Mouse (Mus musculus): Measurements from ENCODE around the gene Asic2. TPM values are rescaled to one million over a fixed set of nuclear protein-coding genes. Genes with fewer than 3 reads are reported as not detected.

Gene Asic2
- total and polyA plus RNA-seq, 3 experiments: not detected

DNA sequence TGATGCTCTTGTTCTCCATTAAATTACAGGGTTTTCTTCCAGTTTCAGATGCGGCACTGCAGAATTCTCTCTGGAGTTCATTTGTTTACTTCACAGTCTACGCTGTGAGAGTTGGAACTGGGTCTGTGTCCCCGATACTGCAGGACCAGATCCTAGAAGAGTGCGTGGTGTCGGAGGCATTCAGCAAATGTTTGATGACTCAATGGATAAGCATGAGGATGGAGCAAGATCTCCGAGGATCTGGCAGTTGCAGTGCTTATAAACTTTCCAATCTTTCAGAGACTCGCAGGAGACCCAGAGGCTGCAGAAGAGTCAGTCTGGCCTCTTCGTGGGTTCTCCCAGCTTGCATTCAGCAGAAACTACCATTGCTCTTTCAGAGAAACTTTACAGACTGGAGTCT, 566.0 kb downstream of the Asic2 start:
- no peaks in the 10 kb centered on the region for H3K36me3 ChIP-seq (ENCODE audit: control insufficient read depth in 1 of 2, insufficient read depth in 2 of 2, low read length in 2 of 2)
- no peak overlapping the region for H3K27ac ChIP-seq (ENCODE audit: control insufficient read depth, low read depth, low read length)
- H3K79me2 ChIP-seq (ENCODE audit: control insufficient read depth, insufficient read depth, low read length, poor library complexity): no peaks in the 10 kb centered on the region
- no peaks in the 10 kb centered on the region for H3K4me1 ChIP-seq (ENCODE audit: control insufficient read depth in 1 of 2, insufficient read depth in 2 of 2, low read length in 2 of 2)
- H3K4me3 ChIP-seq (ENCODE audit: control insufficient read depth in 1 of 2, insufficient read depth in 1 of 2, low read depth in 2 of 2, low read length in 2 of 2): no peak overlapping the region
- no peaks in the 10 kb centered on the region for H3K27me3 ChIP-seq (ENCODE audit: control insufficient read depth in 1 of 2, insufficient read depth in 2 of 2, low read length in 2 of 2)
- no peak for DNase-seq (ENCODE audit: low read depth, low spot score)
- TF ChIP-seq USF2 (IDR thresholded peaks at IDR 0.05; ENCODE audit: borderline replicate concordance in 1 of 2, insufficient read depth in 1 of 2, low read depth in 1 of 2, low read length in 2 of 2): no peak
- no peak for TF ChIP-seq GABPA (IDR thresholded peaks at IDR 0.05; ENCODE audit: low read depth, low read length)
- no peak for TF ChIP-seq RAD21 (IDR thresholded peaks at IDR 0.05; ENCODE audit: low read depth, low read length)
- TF ChIP-seq RCOR1 (IDR thresholded peaks at IDR 0.05; ENCODE audit: low read depth, low read length): no peak
- no peak for TF ChIP-seq POLR2A (IDR thresholded peaks at IDR 0.05; ENCODE audit: control insufficient read depth in 1 of 2, insufficient read depth in 1 of 2, low read depth in 1 of 2, low read length in 2 of 2, poor library complexity in 1 of 2)
- TF ChIP-seq TAL1 (IDR thresholded peaks at IDR 0.05; ENCODE audit: low read length): no peak
- TF ChIP-seq EP300 (IDR thresholded peaks at IDR 0.05; ENCODE audit: low read depth in 1 of 2, low read length in 2 of 2): no peak
- TF ChIP-seq ZNF384 (IDR thresholded peaks at IDR 0.05; ENCODE audit: low read depth, low read length): no peak
- no peaks in the 10 kb centered on the region for H3K9me3 ChIP-seq (replicated peaks; ENCODE audit: insufficient read depth, low read length)
- no peak overlapping the region for H3K9ac ChIP-seq (ENCODE audit: control insufficient read depth, low read depth, low read length, poor library complexity, severe bottlenecking)

DNA sequence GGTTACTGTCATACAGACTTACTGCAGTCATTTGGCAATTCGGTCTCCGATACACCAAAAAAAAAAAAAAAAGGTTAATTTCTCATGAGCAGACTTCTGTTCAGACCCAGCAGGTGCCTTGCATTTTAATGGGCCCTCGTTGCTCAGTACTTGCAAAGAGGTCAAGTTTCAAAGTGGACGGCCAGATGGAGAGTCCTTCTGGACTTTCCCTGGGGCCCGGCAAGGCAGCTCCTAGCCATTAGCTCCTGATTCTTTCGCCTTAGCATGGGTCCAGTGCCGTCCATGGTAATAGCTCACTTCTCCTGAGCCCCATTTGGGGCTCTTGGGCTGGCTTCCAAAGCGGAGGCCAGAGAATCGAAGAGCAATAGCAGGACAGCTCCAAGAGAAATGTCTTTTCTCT, 575.4 kb downstream of the Asic2 start:
- Histone ChIP-seq H3K79me2 (ENCODE audit: control insufficient read depth, insufficient read depth, low read length, poor library complexity) (no peaks in the 10 kb centered on the region), H3K36me3 (ENCODE audit: control insufficient read depth in 1 of 2, insufficient read depth in 2 of 2, low read length in 2 of 2) (no peaks in the 10 kb centered on the region), H3K9me3 (replicated peaks; ENCODE audit: insufficient read depth, low read length) (no peaks in the 10 kb centered on the region), H3K4me3 (ENCODE audit: control insufficient read depth in 1 of 2, insufficient read depth in 1 of 2, low read depth in 2 of 2, low read length in 2 of 2) (no peak overlapping the region), H3K9ac (ENCODE audit: control insufficient read depth, low read depth, low read length, poor library complexity, severe bottlenecking) (no peak overlapping the region), H3K27me3 (ENCODE audit: control insufficient read depth in 1 of 2, insufficient read depth in 2 of 2, low read length in 2 of 2) (no peaks in the 10 kb centered on the region), H3K4me1 (ENCODE audit: control insufficient read depth in 1 of 2, insufficient read depth in 2 of 2, low read length in 2 of 2) (no peaks in the 10 kb centered on the region), H3K27ac (ENCODE audit: control insufficient read depth, low read depth, low read length) (no peak overlapping the region)
- no peak for TF ChIP-seq POLR2A (IDR thresholded peaks at IDR 0.05; ENCODE audit: control insufficient read depth in 1 of 2, insufficient read depth in 1 of 2, low read depth in 1 of 2, low read length in 2 of 2, poor library complexity in 1 of 2)
- DNase-seq (ENCODE audit: low read depth, low spot score): no peak

DNA sequence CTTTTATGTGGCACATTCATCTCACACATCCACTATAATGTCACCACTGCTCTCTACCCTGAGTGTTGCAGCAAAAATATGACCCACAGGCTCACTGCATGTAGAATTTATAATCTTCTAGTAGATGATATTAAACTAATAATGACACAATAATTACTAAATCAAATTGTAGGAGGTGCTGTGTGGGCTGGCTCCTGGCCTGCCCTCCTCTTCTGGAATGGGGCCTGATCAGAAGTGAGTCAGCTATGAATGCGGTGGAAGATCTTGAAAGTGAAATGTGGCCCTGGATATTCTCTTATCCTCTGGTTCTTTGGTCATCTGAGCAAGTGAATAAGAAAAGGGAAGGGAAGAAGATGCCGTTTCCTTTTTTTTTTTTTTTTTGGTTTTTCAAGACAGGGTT, 582.1 kb downstream of the Asic2 start:
- H3K4me1 ChIP-seq (ENCODE audit: control insufficient read depth in 1 of 2, insufficient read depth in 2 of 2, low read length in 2 of 2): no peaks in the 10 kb centered on the region
- no peak for DNase-seq (ENCODE audit: low read depth, low spot score)
- no peaks in the 10 kb centered on the region for H3K36me3 ChIP-seq (ENCODE audit: control insufficient read depth in 1 of 2, insufficient read depth in 2 of 2, low read length in 2 of 2)
- no peak overlapping the region for H3K9ac ChIP-seq (ENCODE audit: control insufficient read depth, low read depth, low read length, poor library complexity, severe bottlenecking)
- TF ChIP-seq ZMIZ1 (IDR thresholded peaks at IDR 0.05; ENCODE audit: low read depth, low read length): no peak
- TF ChIP-seq MYB (IDR thresholded peaks at IDR 0.05; ENCODE audit: low read depth, low read length): no peak
- TF ChIP-seq UBTF (IDR thresholded peaks at IDR 0.05; ENCODE audit: borderline replicate concordance, insufficient read depth, low read depth, low read length): no peak
- TF ChIP-seq RAD21 (IDR thresholded peaks at IDR 0.05; ENCODE audit: low read depth, low read length): no peak
- no peak for TF ChIP-seq RCOR1 (IDR thresholded peaks at IDR 0.05; ENCODE audit: low read depth, low read length)
- TF ChIP-seq GABPA (IDR thresholded peaks at IDR 0.05; ENCODE audit: low read depth, low read length): no peak
- TF ChIP-seq JUND (IDR thresholded peaks at IDR 0.05; ENCODE audit: low read depth, low read length): no peak
- no peak for TF ChIP-seq HCFC1 (IDR thresholded peaks at IDR 0.05; ENCODE audit: low read depth, low read length)
- no peak for TF ChIP-seq KAT2A (conservative IDR thresholded peaks at IDR 0.05; ENCODE audit: low read depth, low read length)
- no peak for TF ChIP-seq TBP (IDR thresholded peaks at IDR 0.05; ENCODE audit: low read depth, low read length)
- TF ChIP-seq MAZ (IDR thresholded peaks at IDR 0.05; ENCODE audit: low read depth, low read length): no peak
- no peak for TF ChIP-seq SMC3 (IDR thresholded peaks at IDR 0.05; ENCODE audit: low read depth, low read length)
- no peak for TF ChIP-seq ZC3H11A (IDR thresholded peaks at IDR 0.05; ENCODE audit: low read depth, low read length)
- TF ChIP-seq POLR2AphosphoS5 (IDR thresholded peaks at IDR 0.05; ENCODE audit: borderline replicate concordance, low read depth, low read length): no peak
- no peak for TF ChIP-seq USF2 (IDR thresholded peaks at IDR 0.05; ENCODE audit: borderline replicate concordance in 1 of 2, insufficient read depth in 1 of 2, low read depth in 1 of 2, low read length in 2 of 2)
- TF ChIP-seq POLR2AphosphoS2 (IDR thresholded peaks at IDR 0.05; ENCODE audit: low read length): no peak
- H3K27me3 ChIP-seq (ENCODE audit: control insufficient read depth in 1 of 2, insufficient read depth in 2 of 2, low read length in 2 of 2): no peaks in the 10 kb centered on the region
- no peaks in the 10 kb centered on the region for H3K79me2 ChIP-seq (ENCODE audit: control insufficient read depth, insufficient read depth, low read length, poor library complexity)
- H3K4me3 ChIP-seq (ENCODE audit: control insufficient read depth in 1 of 2, insufficient read depth in 1 of 2, low read depth in 2 of 2, low read length in 2 of 2): no peak overlapping the region
- no peak overlapping the region for H3K27ac ChIP-seq (ENCODE audit: control insufficient read depth, low read depth, low read length)
- no peaks in the 10 kb centered on the region for H3K9me3 ChIP-seq (replicated peaks; ENCODE audit: insufficient read depth, low read length)
